Mouse (Mus musculus) E14TG2a.4 (cell line): ENCODE measurements around the gene Tcf7l2.

Experiments
- CTCF ChIP-seq: conservative IDR thresholded peaks from 2 replicates; pipeline ENCODE4 v1.5.1; 2014; ENCODE audit warnings: low read length
- NANOG ChIP-seq: IDR thresholded peaks from 2 replicates; pipeline ENCODE4 v1.6.1; 2014; ENCODE audit warnings: borderline replicate concordance, low read length, mixed read lengths
- POU5F1 ChIP-seq: IDR thresholded peaks from 2 replicates; pipeline ENCODE4 v1.6.1; 2014; ENCODE audit warnings: low read length, borderline replicate concordance

GRCm38 (mm10) chr19:55765814-55766213, 24.2 kb downstream of the Tcf7l2 start:
- TF ChIP-seq CTCF: no peak
- no peak for TF ChIP-seq NANOG
- no peak for TF ChIP-seq POU5F1
